Mouse (Mus musculus) ES-CJ7 (cell line): ENCODE measurements around the gene Fhit.

ENCODE experiments used
- DNase-seq: peaks from one replicate; pipeline ENCODE4 v3.0.0; 2011; ENCODE audit warnings: low read depth, low spot score

Fhit gene

DNA sequence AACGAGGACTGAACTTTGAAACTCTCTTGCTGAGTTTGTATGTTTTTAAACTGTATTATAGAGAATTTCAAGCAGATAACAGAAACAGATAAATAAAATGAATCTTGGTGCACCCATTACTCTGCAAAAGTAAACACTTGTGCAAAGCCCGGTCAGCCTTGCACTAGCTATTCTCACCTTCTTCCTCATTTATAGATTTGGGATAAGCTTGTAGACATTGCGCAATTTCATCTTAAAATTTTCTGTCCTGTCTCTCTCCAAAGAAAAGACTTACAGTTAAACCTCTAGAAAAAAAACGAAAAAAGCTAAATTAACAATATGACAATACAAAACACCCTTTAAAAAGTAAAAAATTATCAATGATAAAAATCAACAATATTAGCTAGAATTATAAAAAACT is 795.0 kb downstream of the Fhit start:
- DNase-seq, result no peak

DNA sequence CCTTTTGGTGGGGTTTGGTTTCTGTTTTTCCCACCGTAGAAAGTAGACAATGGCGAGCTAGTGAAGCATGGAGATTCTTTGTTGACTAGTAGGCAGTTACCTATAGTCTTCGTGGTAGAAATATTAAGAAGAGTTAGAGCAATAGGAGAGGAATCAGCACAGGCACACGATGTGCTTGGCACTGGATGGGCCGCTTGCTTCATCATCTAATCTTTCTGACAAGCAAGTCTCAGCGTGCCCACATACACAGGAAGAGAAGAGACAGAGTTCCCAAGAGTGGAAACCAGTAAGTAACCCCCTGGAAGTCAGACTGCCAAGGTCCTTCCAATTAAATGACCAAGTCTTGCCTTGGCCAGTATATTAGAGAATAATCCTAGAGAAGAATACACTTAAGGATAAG is 797.6 kb downstream of the Fhit start:
- no peak for DNase-seq

DNA sequence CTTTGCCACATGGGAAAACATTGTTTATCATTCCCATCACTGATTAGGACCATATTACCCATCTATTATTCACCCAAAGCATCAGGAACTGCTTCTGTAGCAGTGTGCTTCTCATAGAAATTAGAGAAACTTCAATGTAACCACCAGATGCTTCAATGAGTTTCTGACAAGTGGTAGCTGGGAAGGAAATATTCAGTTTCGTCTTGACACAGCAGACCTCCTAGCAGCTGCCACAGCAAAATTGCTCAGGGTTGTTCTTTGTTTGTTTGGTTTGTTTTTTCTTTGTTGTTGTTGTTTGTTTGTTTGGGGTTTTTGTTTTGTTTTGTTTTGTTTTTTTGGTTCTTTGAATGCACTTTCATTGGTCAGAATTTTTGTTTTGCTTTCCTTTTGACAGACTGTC is 798.5 kb downstream of the Fhit start:
- DNase-seq, result no peak

DNA sequence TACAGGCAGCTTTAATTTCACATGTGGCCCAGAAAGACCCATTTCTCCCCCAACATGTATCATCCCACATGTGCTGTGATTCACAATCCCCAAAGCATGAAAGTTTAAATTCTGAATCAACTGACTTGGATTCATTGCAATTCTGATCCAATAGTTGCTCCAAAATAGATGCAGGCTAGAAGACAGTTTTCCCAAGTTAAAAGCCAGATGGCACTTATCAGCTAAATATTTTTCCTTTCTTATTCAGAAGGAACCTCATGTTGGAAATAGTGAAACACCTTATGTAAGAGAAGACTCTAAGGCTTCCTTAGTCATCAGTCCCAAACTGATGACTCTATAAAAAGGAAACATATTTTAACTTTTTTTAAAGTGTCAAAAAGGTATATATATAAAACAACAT is 815.9 kb downstream of the Fhit start:
- DNase-seq, result no peak

DNA sequence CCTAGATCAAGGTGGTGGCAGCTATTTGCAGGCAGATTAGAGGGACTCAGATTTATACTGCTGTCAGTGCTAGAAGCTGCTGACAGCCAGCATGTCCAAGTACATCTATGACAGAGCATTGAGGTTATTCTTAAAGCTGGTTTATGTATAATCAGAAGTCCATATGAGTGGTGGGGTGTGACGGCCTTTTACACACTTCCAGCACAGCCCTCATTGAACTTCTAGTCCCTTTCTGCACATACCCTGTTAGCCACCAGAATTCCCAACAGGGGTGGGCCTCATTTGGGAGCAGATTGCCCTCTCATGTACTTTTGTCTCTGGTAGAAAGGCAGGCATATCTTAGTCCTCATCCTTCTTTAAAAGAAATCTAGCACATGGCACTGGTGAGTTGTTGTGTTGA is 817.8 kb downstream of the Fhit start:
- DNase-seq, result no peak

DNA sequence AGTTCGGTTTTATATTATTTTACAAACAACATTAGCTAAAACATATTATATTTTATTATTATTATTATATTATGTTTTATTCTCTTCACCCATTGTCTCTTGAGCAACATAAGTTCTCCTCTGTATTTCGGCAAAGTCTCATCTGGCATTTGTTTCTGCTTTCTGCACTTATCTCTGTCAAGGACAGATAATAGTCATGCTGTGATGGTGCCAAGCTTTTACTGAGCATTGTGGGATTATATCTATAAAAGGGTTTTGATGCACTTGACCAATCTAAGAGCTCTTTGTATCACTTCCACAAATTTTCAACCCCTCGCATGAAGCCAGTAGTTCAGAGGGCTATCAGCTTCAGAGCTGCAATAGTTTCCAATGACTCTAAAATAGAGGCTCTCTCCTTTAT is 845.1 kb downstream of the Fhit start:
- no peak for DNase-seq

DNA sequence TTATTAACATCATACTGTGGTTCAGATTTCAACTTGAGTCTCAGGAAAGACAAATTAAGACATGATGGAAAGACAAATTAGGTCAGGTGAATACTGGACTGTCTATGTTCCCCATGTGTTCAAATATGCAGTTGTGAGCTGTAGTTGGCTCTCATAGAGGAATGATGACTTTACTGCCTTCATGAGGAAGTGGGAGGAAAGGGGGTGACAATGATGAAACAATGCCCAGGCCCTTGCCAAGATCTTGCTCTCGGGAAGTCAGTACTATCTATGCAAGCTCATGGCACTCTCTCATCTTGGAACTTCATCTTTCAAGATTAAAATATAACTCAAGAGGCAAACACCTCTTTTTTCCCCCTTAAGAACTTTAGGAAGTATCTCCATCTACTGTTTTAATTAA is 849.6 kb downstream of the Fhit start:
- no peak for DNase-seq

DNA sequence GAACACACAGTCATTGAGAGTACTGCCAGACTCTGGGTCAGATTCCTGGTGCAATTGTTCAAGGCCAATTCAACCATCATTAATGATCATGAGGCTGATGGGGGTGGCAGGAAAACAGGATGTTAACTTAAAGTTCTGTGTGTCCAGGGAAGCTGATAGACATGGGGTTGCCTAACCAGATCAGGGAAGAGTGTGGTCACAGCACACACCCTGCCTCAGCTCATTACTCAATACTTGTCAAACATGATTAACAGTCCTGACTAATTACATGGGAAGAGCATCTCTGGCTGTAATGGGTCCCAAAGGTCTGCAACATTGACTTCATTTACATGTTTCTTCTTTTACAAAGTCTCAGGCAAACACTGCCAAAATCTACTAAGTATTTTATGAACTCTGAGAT is 856.5 kb downstream of the Fhit start:
- DNase-seq, result no peak

DNA sequence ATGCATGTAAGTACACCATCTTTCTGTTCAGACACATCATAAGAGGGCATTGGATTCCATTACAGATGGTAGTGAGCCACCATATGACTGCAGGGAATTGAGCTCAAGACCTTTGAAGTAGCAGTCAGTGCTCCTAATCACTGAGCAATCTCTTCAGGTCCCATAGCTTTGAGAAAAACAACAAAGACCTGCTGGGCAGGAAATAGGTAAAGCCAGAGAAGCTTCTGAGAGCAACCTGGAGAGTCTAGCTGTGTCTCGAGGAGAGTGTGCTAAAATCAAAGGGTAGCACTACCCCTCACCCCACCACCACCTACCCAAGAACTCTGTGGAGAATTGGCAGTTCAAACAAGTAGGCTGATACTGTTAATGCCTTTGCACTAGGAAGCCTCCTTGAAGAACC is 860.3 kb downstream of the Fhit start:
- no peak for DNase-seq

DNA sequence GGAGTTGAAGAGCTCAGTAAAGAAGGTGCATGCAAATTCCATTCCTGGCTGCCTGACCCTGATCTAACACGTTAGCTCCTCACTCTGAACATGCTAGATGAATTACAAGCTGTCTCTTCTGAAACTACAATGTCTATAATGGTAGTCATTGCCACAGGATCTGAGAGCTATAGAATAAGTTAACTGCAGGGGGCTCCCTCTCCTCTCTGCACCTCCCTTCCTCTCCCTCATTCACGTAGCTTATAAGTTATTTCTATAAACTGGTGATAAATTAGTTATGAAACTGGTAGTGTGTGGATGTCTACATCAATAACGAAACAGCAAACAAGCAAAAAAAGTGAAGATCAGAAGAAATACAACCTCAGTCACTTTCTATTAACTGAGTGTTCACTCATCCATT is 860.9 kb downstream of the Fhit start:
- DNase-seq, result no peak

DNA sequence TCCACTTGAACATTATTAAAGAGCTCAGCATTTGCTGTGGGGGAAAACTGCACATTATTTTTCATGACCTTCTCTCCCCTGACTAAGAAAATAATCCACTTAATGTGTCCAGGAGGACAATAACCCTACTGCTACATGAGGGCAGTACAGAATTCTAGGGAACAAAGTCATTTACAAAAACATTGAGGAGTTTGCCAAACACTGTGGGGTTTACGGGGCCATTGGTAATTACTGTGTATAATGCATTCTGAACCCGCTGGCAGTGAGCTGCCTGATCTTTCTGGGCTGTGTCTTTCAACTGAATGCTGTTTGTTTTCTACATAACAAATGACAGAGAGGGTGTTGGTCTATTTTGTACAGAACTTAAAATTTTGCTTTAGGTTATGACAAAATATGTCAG is 862.8 kb downstream of the Fhit start:
- DNase-seq, result no peak

DNA sequence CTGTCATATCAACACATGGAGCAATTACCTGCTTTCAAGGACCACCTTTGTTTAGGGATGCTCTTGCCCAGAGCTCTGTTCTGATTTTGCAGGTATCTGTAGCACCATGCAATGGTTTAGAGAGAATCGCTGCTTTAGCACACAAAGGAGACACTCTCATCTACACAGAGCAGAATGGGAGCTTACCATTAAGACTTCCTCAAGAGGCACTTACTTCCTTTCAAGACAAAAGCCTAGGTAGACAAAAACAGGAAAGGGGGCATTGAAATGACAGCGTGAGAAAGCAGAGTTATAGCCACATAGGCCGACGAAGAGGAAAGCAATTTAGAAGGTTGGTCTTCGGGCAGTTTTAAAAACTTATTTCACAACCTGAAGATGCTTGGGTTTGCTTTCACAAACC is 872.8 kb downstream of the Fhit start:
- DNase-seq, result no peak

DNA sequence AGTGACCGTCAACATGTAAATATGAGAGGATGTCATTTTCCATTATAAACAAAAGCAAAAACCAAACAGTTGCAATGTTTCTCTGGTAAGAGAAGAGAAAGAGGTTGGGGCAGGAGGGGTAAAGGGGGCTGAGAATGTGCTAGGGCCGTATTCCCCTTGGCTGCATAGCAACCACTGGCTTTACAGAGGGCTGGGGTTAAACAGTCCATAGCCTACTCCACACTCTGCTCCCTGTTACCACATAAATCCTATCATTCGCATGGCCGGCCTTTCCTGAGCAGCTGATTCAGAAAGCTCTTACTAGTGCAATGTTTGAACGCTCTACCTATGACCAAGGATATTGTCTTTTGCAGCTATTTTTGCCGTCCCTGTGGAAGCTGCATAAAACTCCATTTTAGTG is 875.8 kb downstream of the Fhit start:
- DNase-seq, result no peak

DNA sequence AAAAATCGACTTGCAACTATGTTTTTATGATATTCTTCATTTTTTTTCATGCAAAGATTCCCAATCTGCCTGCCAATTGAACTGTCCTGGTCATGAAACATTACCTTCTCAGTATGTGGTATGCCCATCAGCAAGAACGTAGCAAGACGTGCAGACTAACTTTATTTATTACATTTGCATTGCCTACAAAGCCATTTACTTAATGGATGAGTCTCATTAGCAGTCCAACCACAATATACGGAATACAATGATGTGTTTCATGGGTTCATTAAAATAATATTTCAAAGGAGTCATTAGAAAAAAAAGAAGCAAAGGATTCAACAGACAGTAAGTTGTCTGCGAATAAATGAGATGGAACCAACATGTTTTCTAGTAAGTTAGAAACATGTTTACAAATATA is 933.1 kb downstream of the Fhit start:
- DNase-seq, result no peak

DNA sequence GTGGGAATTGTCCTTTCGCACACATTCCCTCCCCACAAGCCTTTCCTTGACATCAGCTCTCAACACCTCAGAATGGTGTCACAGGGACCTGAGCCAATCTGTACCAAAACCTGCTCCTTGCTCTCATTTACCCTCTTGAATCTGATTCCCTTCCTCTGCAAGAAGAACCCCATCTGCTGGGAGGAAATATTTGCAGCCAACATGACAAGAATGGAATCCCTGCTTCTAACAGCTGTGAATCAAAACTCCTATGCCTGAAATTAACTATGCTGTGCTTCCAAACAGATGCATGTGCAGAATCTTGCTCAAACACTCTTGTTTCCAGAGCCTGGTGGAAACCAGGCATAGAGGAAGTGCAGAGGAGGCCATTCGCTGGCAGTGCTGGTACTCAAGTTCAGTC is 940.0 kb downstream of the Fhit start:
- no peak for DNase-seq

DNA sequence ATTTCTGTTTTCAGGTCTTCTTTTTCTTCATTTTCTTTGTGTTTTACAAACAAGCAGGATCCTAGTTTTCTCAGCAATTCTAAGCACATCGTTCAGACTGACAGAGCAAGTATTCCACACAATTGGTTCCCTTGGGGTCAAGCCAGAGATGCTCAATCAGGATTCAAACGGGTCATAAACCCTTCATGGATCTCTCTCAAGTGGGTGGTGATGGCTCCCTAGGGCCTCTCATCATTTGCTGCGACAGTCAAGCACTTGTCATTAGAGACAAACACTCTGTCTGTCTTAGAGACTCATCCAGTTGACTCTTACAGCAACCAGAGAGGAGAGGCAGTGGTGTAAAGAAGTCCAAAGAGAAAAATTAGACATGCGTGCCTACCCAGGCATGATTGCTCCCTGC is 948.6 kb downstream of the Fhit start:
- no peak for DNase-seq

DNA sequence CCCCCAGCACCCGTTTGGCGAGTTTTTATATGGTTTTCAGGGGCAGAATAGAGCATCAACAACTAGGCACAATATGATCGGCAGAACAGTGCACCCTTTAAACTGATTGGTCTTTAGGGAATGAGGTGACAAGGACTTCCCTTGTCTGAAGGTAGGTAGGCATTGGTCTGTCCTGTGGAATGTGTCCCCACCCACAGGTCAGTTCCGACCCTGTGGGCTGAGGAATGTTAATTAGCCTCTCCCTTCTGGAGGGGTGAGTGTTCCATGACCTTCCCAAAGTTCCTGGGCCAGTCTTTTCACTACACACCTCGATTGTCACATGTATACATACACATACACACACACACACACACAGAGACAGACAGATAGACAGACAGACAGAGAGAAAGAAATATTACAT is 950.7 kb downstream of the Fhit start:
- no peak for DNase-seq

DNA sequence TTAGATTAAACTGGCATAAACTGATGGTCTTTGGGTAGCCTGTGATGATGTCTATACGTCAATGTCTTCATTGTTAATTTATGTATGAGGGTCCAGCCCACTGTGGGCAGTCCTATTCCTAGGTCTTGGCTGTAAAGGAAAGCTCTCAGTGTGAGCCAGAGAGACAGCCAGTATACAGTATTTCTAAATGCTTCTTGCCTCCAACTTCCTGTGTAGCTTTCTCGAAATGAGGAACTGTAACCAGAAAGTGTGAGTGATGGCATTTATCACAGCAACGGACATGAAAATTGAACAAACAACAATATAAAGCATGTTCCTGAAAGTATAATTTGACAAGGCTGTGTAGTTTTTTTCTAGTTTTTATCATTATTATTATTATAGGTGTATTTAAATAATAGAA is 952.8 kb downstream of the Fhit start:
- no peak for DNase-seq

DNA sequence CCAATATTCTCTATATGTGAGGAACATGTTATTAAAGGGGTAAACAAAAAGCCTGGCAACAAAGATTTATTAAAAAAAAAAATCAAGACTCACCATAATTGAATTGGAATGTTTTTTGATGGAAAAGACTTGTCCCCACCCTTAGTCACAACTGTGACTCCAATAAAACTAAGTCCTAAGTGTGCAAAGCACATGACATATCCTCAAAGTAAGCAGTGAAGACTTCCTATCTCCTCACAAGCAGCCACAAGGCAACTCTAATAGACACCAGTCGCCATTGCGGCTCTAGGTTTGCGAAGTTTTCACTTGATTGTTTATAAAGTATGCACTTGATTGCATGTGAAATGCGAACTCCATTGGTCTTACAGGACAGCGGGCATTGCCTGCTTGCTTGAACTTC is 956.1 kb downstream of the Fhit start:
- DNase-seq, result no peak

DNA sequence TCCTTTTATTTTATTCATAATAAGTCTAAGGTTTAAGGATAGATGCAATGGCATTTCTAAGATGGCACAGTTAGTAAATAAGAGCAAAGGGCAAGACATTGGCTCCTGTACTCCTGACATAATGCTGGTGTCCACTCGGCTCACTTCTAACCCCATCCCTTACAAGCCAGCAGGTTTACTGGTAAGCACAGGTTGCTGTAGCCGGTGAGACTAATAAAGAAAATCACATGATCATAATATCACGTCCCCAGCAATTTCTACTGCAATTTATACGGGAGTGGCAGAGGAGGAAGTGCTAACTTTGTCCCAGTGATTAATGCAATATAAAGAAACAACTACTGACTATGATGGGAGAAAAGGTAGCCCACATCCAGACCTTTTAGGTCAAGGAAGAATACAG is 956.5 kb downstream of the Fhit start:
- no peak for DNase-seq

DNA sequence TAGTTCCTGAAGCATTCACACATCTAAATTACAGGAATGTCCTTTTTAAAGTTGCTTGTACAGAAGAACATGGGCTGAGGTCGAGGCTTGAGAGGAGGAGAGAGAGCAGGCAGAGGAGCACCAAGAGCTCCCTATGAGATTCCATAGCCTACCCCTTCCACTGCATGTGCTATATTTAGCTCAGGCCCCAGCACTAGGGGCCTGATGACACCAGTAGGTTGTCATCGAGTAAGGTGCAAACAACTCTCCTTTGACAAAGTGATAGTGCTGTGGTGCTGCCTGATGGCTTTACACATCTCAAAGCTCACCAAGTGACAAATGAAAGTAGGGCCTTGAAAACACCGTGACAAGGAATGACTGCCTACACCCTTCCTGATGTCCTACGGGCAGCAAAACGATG is 967.7 kb downstream of the Fhit start:
- no peak for DNase-seq

DNA sequence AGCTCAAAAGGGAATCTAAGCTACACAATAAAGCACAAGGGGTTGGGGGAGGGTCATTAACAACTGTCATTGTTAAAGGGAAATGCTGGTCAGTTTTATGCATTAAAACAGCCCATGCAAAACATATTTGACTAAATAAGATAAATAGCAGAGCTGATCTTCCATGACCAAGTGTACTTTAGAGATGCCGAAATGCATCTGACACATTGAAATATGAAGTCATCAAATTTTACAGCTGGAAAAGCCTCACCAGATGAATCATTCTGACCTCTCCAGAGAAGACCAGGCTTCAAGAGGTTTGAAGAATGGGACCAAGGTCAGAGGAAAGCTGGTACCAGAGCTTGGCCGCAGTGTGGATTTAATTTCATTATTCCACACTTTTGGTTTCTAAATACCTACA is 990.1 kb downstream of the Fhit start:
- no peak for DNase-seq

DNA sequence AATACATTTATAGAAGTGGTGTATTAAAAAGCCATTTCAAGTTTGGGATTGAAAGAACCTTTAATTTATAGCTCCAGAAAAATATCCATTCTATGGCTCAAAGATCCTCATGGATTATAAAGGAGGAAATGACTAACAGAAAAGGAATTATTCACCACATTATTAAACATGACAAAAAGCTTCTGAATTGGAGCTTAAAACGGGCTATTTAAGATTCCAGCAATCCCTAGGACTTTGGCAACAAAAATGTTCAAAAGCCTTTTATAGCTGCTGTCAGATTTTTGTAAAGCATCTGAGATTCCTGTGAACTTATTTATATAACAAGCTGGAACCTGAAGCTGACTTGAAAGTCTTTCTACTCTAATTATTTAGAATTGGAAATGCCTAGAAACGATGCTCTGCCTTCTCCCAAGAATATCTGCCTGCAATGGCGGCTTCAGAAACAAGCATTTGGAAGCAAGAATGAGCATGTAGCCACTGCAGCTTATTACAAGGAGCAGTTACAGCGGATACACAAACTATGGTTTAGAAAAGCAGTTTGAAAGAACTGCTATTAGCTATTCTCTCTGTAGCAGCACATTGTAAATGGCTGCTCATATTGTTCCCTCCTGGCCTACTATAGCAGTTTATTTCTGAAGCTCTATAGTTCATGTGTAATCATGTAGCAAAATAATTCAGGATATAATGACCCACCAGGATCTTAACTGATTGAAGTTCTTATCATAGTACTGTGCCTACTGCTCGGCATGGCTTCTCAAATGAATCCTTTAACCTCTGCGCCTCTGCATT is 995.0 kb downstream of the Fhit start:
- DNase-seq, result no peak

DNA sequence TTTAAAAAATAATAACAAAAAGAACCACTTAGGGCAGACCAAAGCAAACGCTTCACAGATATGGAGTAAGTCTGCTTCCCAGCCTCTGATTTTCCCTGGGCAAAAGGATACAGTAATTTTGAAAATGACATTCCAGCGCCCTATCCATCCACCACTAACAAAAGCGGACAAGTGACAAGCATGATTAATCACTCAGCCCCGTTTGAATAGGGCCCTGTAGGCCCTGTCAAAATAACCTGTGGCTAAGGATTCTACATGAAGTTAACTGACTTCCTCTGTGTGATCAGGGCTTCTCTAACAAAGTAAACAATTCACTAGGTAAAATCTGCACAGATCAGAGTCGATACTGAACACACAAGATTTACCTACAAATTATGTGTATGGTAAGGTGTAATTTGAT is 1012.0 kb downstream of the Fhit start:
- no peak for DNase-seq
